ENCODE assay signal across 25 mouse cellular contexts in the genomic region with DNA sequence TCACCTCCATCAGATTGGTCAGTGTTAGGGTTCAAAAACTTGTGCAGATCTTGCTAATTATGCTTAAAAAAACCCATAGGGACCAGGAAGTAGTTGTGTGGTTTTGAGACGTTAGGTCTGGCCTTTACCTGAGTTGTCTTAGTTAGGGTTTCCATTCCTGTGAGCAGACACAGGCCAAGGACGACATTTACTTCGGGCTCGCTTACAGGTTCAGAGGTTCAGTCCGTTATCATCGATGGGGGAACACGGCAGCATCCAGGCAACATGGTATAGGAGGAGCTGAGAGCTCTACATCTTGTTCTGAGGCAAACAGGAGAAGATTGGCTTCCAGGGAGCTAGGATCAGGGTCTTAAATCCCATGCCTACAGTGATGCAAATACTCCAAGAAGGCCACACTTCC.
DNase-seq lines count a peak whose midpoint lies in the region; ATAC-seq lines count a peak whose summit lies in the region.
"Had no signal": no experiment of that assay in that cellular context is flagged by ENCODE, and none has a peak within 500 bp of the region (broad histone marks: within the 10 kb centered on the region; RNA-seq: fewer than 3 reads in every experiment).

No protein-coding gene starts in this region.

- ATAC-seq in CD4-positive, CD25-positive, alpha-beta regulatory T cell, adult 4 months = no peak
- no peak for ATAC-seq in lung, embryonic 15.5 days (ENCODE audit: borderline replicate concordance, extremely low read depth, low FRiP score, low TSS enrichment)
- ATAC-seq: forebrain, embryonic 14.5 days; forebrain, embryonic 16.5 days had no signal

- no peaks in the 10 kb centered on the region for H3K27me3 ChIP-seq in lung, embryonic 15.5 days
- H3K27me3 ChIP-seq: embryonic facial prominence, embryonic 13.5 days; embryonic facial prominence, embryonic 15.5 days; forebrain, embryonic 12.5 days had no signal

- no peaks in the 10 kb centered on the region for H3K9me3 ChIP-seq in lung, embryonic 15.5 days
- H3K9me3 ChIP-seq: embryonic facial prominence, embryonic 13.5 days; embryonic facial prominence, embryonic 15.5 days; forebrain, embryonic 10.5 days; forebrain, embryonic 12.5 days had no signal

- no peak overlapping the region for H3K9ac ChIP-seq in lung, embryonic 15.5 days
- H3K9ac ChIP-seq: embryonic facial prominence, embryonic 13.5 days; embryonic facial prominence, embryonic 15.5 days; forebrain, embryonic 12.5 days had no signal

- no peak overlapping the region for H3K4me3 ChIP-seq in lung, embryonic 15.5 days
- H3K4me3 ChIP-seq: embryonic facial prominence, embryonic 13.5 days; embryonic facial prominence, embryonic 15.5 days; erythroblast, embryonic 14.5 days; forebrain, embryonic 10.5 days; forebrain, embryonic 12.5 days had no signal

- 88% methylated on average over 7 of the region's 7 CpGs for WGBS in lung, embryonic 15.5 days

- H3K27ac ChIP-seq in lung, embryonic 15.5 days = peak overlapping the region; percentile 42; the same call in 1 of the 2 replicates
- H3K27ac ChIP-seq: embryonic facial prominence, embryonic 13.5 days; embryonic facial prominence, embryonic 15.5 days; forebrain, embryonic 10.5 days; forebrain, embryonic 12.5 days had no signal

- H3K36me3 ChIP-seq in lung, embryonic 15.5 days = peaks cover 22% of the 10 kb centered on the region
- H3K36me3 ChIP-seq: embryonic facial prominence, embryonic 15.5 days had no signal

- H3K4me1 ChIP-seq in lung, embryonic 15.5 days = peaks cover 33% of the 10 kb centered on the region

- DNase-seq in CD4-positive, CD25-positive, alpha-beta regulatory T cell, adult 2 months (ENCODE audit: low read depth, low spot score) = peak; percentile 31
- DNase-seq in lung, postnatal 10 days = no peak
- peak; percentile 35 for DNase-seq in CD4-positive helper T cell, adult 2 months (ENCODE audit: low read depth, low spot score)
- peak; percentile 19 for DNase-seq in naive thymus-derived CD4-positive, alpha-beta T cell, adult 2 months (ENCODE audit: low read depth)
- DNase-seq in urinary bladder, postnatal 36 days (ENCODE audit: low spot score in 2 of 2) = no peak
- DNase-seq: adrenal gland, adult 2 months; adrenal gland, postnatal 10 days; adrenal gland, postnatal 25 days; B cell, adult 2 months; cerebellum, adult 11 months; cerebellum, adult 18-20 months; cerebellum, adult 8-10 months; cerebellum, adult 9-11 months; cerebellum, postnatal 14 days; cerebellum, postnatal 36 days; embryo, embryonic 11 days had no signal

- no peak overlapping the region for H3K4me2 ChIP-seq in lung, embryonic 15.5 days
- H3K4me2 ChIP-seq: embryonic facial prominence, embryonic 13.5 days; embryonic facial prominence, embryonic 15.5 days; forebrain, embryonic 12.5 days had no signal

Comparison
In these comparisons a context has a peak if more than half of its experiments do, and no peak if none do; other contexts are left out.
1. DNase-seq: peak in CD4-positive, CD25-positive, alpha-beta regulatory T cell, adult 2 months (single experiment), CD4-positive helper T cell, adult 2 months (single experiment) and naive thymus-derived CD4-positive, alpha-beta T cell, adult 2 months (single experiment); none in lung, postnatal 10 days (single experiment) and urinary bladder, postnatal 36 days (0 of 2).